Mouse (Mus musculus) embryo, embryonic 11.5 days (tissue): ENCODE results near the gene Myh6.
"Not testable (repeated sequence)": the region's sequence is repeated elsewhere in the genome, so short reads cannot be mapped to it uniquely, and the experiment has no call there.

Experiments used
- DNase-seq: peaks from one replicate; pipeline ENCODE4 v3.0.0-alpha.2; 2012; ENCODE audit warnings: low read depth, low spot score

The Myh6 gene

DNA sequence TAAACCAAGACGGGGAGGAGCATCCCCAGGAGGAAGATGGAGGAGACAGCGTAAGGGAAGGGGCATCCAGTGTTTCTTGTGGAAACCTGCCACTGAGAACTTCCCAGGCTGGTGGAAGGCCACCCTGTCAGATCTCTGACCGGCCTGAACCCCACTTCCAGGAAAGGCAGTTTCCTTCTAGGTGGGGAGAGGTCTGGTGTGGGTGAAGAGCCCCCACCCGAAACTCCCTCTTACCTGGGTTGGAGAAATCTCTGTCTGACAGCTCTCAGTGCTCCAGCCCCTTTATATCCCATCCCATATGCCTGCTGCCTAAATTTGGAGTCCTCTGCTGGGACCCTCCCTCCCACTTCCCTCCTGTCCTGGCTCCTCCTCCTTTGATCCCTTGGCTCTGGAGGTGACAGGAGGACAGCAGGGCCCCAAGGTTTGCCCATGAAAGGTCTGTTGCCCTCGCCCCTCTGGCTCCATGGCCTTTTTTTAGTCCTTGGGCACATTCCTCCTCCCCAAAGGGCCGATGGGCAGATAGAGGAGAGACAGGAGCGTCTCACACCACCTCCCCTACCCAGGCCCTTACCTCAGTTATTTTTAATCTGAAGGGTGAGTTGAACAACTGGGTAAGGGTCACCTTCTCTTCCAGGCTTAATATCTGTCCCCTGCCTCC, at the start of gene Myh6:
TSS of gene Myh6 (minus strand) at position 608 of the 658 bp plus-strand sequence.
- DNase-seq: no peak

DNA sequence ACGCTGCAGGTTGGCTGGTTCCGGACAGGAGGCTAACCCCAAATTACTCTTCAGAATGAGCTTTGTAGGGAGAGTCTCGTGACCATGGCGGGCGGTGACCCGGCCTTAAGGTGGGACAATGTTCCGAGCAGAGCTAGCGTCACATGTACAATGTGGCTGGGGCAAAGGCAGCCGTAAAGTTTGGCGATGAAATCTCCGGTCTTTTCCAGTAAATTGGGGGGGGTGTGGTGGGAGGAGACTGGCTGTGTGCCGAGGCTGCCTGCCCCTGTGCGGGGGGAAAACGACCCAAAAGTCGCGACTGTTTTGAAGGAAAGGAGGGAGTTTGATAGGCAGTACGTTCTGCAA, 49.0 kb upstream of the Myh6 start:
- DNase-seq: no peak

DNA sequence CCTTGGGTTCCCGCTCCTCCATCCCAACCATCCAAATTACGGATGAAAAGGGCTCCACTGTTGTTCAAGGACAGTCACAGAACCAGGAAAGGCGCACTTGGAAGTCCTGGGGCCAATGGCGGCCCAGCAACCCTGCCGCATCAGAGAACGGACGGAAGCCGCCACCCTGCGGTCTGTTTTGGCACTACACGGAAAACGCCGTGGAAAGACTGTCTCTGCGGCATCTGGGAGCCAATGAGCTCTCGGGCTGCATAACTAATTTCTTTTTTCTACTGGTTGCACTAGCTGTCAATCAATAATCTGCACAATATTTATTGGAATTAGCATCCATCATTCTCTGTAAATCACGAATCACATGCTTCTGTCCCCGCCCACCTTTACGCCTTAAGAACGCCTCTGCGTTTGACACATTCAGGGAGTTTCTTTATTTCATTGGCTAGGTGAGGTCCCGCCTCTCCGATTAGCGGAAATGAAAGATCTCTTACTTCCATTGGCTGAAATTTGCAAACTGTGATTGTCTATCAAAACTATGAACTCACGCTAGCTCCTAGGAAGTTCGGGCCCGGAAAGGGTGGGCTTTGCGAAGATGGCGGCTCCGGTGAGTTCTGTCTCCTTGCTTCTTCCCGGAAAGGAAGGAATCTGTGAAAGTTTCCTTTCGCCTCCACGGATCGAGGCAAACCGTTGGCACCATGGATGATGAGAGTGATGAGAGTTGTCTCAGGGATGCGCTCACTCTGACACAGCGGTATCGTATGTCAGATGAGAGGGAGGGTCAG, 48.5 kb upstream of the Myh6 start, which contains the start of gene Ngdn:
TSS of gene Ngdn (plus strand) at position 464 of the 776 bp plus-strand sequence.
- peak; percentile 96 for DNase-seq

DNA sequence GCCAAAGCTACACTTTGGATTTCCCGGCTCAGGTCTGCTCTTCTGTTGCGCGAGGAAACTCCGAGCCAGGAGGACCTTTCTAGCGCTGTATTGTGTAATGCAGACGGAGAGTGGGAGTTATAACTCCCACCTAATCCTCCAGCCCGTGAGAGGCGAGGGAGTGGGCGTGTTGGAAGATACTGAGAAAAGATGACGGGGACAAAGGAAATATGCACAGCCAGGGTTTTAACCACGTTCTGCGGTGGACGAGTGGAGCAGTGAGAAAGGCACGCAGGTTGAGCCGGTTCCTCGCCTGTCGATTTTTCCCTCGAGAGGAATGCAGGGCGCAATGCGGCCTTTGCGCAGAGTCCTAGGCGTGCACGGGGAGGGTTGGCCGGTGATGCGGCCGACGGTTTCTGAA, 47.9 kb upstream of the Myh6 start:
- no peak for DNase-seq

DNA sequence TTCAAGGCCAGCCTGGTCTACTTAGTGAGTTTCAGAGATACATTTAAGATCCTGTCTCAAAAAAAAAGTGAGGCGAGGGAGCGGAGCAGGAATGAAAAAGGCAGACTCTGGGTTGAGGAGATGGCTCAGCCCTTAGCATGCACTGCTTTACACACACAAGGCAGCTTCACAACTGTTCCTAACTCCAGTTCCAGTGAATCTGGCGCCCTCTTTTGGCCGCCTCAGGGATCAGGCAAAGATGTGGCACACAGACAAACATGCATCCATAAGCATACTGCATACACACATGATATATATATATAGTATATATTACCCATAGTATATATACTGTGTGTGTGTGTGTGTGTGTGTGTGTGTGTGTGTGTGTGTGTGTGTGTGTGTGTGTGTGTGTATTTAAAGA, 44.4 kb upstream of the Myh6 start:
- DNase-seq: no peak

DNA sequence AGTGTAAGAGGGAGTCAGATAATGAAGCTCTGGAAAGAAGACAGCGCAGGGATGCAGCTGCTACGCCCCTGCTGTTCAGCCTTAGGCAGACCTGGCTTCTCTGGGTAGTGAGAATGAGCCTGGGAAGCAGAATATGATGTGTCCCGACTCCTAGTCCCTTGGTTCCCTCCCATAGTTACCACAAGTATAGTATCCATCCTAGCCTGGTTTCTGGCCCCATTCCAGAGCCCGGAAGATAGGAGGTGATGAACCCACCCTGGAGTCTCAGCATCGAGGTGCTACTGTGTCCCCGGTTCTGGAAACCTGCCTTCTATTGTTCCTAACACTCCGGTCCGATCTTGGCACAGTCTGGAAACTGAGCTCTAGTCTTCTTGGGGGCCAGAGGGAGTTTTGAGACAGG, 41.7 kb upstream of the Myh6 start:
- DNase-seq: no peak

DNA sequence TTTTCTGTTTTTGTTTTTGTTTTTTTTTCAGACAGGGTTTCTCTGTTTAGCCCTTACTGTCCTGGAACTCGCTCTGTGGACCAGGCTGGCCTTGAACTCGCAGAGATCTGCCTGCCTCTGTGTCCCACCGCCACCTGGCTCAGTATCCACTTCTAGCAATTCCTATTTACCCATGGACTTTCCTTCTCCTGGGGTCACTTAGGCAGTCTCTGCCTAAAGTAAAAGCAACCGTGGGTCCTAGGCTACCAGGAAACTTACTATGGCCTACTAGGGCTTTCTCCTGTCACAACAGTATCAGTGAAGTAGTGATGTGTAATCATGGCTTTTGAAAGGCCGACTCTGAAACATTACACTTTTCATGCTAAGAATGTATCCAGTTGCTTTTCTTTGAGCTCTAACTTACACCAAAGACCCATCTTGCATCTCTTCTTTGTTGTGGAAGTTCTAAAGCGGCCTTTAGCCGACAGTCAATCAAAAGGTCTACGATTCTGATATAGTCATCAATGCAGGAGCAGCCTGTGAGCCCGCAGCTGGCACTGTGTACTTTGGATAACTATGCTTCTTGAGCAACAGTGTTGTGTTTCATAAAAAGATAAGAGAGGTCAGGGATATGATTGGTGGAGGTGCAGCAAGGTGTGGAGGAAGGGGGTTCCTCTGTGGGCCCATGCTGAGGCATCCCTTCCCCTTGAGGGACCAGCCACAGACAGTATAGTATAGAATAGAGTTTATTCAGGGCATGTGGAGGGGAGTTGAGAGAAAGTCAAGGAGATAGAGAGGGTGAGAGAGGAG, 40.6 kb upstream of the Myh6 start:
- no peak for DNase-seq

DNA sequence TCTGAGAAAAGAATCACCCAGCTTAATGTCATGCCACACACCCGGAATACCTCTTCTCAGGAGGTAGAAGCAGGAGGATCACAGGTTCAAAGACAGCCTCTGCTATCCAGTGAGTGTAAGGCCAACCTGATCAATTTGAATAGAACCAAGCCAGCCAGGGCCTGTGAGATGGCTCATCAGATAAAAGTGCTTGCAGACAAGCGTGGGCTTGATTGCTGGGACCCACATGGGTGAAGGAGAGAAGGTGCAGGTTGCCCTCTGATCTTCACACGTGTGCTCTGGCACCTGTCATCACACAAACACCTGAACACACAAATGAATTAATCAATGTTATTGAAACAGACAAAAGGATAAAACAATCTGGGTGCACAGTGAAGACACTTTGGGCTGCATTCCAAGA, 39.8 kb upstream of the Myh6 start:
- DNase-seq: no peak

DNA sequence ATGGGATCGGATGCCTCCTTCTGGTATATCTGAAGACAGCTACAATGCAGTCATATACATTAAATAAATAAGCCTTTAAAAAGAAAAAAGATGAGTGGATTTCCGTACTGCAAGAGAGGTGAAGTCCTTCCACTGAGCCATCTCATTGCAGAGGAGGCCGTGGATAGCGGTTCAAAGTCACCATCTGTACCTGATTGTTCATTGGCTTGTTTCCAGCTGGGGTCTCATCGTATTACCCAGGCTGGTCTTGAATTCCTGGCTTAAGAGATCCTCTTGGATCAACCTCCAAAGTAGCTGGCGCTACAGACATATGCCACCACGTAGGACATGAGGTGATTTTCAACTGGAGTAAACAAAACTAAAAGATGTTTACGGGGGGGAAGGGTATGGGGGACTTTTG, 39.2 kb upstream of the Myh6 start:
- no peak for DNase-seq

DNA sequence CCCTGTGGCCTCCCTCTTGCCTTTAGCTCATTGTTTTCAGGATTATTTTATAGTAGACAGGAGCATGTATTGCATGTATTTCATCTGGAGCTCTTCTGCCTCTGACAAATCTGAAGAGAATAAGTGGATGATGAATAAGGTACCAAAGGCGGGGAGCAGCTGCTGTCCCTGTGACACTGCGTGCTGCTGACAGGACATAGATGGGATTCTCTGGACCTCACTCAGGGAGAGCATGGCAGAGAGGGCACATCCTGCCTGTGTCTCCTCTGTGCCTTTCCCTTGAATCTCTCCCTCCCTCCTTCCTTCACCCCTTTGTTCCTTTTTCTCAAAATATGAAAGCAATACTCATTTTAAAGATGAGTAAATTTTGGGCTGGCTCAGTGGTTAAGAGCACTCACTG, 38.8 kb upstream of the Myh6 start:
- no peak for DNase-seq

DNA sequence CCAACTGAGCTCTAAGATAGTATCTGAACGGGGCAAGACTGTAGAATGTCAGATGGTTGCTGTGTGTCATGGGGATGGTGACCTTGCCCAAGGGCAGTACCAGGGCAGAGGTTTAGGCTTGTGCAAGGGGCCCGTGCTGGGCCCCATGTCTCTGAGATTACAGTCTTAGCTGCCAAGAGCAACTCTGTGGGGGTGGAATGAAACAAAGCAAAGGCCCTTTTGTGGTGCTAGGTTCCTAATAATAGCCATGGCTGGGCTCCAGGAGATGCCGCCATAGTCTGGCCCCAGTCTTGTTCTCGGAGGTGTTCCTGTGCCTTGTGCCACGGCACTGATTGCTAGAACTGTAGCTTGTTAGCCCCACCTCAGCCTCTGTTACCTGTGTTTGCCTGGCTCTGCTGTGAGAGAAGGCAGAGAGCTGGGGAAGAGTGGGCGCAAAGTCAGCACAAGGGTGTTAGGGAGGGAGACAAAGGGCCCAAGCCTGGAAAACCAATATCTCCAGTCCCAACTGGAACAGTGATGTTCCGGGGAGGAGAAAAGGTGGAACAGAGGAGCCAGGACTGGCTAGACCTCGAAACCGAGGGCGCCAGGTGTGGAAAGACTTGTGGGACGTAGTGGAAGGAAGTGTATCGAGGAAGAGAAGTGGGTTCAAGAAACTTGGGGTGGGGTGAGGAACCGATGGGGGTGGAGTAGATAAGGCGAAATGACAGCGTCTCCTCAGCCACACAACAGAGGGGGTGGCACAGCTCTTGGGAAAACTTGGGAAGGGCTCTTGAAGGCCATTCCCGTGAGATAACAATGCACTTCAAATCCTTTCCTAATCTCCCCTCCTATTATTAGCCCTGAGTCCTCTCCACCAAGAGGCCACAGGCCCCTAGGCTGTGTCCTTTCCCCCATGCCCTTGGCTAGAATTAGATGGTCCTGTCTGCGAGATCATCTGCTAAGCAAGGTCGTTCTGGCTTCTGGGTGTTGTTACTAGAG, 37.4 kb upstream of the Myh6 start:
- DNase-seq: no peak

DNA sequence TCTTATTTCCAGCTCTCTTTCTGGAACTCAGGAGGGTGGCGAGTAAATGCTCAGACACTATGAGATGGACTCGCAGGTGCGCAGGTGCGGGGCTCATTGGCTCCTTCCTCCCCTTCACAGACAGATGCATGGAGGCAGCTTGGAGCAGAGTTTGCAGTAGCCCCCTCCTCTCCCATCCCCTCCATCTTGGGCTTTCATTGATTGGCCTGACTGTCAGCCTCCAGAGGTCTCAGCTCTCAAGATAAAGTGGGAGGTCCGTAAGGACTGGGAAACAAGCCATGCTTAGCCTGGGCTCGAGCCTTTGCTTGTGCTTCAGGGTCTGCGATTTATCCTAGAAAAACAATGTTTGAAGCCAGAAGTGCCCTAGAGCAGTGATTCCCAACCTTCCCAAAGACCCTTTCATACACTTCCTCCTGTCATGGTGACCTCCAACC, 36.0 kb upstream of the Myh6 start:
- no peak for DNase-seq

DNA sequence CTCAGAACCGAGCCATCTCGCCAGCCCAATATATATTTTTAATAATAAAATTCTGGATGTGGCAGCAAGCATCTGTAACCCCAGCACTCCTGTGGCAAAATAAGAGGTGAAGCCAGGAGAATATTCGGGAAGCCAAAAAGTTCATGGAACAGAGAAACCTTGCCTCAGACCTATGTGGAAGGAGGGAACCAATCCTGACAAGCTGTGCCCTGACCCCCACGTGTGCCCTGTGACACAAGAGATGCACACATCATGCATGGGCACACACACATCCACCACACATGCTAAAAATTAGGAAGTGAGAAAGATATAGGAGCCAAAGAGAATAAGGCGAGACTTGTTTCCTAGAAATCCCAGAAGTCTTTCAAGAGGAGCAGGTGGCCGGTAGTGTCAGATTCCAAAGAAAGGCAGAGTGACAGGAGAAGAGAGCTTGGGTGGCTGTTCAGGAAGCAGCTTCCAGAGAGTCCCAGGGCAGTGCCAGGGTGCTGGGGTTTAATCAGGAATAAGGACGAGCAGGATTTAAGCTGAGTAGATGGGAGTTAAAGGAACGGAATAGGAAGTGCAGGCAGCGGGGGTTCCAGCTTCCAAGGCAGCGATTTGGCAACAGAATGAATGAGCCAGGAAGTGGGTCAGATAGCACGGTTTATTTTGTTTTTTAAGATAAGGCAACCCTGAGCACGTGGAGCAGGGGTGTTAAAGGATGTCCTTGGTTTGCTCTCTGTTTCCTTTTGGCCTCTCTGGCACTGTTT, 35.4 kb upstream of the Myh6 start:
- DNase-seq: no peak

DNA sequence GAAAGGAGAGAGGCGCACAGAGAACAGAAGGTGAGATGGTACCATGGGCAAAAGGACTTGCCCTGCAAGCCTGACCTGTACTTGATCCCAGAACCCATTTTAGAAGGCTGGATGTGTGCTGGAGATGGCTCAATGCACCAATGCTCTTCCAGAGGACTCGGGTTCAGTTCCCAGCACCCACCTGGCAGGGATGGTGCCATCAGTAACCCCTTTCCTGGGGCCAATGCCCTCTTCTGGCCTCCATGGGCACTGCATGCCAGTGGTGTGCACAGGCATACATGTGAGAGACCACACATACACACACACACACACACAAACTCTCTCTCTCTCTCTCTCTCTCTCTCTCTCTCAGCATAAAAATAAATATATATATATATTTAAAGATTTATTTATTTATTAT, 34.7 kb upstream of the Myh6 start:
- DNase-seq: no peak

DNA sequence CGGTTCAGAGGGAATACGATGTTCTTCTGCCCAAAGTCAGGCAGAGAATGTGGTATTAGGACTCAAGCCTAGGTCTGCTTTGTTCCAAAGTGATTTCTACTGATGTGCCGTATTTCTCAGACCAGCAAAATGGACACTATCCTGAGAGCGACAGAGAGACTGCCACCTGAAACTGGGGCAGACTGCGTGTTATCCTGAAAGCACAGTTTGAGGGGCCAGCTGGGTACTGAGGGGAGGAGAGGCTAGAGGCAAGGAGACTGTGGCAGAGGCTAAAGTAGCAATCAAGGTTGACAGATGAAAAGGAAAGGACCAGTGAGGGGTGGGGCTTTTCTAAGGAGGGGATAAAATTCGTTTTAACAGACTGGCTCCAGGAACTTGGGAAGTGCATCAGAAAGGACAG, 34.1 kb upstream of the Myh6 start:
- DNase-seq: no peak

DNA sequence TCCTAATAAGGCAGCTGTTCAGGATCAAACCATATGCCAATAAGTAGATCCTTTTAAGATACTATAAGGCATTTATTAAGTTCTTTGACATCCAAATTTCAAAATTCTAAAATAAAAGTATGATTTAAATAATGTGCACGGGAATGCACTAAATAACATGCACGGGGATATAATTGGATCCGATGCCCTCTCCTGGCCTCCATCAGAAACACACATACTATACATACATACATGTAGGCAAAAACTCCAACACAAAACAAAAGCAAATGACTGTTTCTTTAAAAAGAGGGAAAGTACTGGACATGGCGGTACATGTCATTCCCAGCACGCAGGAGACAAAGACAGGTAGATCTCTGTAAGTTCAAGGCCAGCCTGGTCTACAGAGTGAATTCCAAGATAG, 33.1 kb upstream of the Myh6 start:
- DNase-seq: not testable (repeated sequence)

DNA sequence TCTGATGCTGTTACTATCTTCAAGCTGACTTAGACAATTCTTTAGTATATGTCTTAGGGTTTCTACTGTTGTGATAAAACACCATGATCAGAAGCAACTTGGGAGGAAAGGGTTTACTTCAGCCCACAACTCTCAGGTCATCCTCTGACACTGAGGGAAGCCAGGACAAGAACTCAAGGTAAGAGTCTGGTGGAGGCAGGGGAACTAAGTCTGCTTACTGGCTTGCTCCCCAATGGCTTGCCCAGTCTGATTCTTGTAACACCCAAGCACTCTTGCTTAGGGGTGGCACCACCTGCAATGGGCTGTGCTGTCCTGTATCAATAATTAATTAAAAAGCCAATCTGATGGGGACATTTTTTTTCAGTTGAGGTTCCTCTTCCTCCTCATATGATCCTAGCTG, 32.0 kb upstream of the Myh6 start:
- no peak for DNase-seq

DNA sequence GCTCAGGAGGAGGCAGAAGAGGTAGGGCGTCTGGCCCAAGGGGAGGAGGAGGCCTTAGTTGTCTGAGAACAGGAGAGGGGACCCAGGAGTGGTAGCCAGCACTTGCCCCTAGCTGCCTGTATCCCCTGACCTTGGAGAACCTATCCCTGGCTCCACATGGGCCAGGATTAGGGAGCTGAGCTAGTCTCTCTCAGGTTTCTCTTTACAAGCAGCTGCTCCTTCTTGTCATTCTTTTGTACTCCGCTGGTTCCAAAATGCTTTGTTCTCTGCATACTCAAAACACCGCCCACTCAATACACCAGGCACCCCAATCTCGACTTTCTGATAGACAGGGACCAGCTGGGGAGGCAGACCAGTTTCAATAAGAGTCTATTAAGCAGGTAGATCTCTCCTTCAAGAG, 30.6 kb upstream of the Myh6 start:
- no peak for DNase-seq

DNA sequence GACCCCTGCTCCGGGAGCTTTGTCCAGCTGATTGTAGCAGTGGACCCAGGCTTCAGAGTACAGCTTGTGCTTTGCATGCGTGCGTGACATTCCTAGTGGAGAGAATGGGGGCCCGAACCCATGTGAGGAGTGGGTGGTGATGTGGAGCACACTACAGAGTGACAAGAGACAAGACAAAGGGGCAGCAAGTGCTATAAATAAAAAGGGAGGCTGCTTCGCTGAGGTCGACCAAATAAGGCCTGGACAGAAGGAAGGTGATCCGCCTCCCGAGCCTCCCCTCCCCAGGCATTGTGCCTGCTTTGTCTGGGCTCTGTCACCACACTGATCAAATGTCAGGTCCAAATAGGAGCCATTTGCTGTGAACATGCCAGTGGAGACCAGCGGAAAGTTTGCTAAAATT, 30.1 kb upstream of the Myh6 start:
- DNase-seq: no peak

DNA sequence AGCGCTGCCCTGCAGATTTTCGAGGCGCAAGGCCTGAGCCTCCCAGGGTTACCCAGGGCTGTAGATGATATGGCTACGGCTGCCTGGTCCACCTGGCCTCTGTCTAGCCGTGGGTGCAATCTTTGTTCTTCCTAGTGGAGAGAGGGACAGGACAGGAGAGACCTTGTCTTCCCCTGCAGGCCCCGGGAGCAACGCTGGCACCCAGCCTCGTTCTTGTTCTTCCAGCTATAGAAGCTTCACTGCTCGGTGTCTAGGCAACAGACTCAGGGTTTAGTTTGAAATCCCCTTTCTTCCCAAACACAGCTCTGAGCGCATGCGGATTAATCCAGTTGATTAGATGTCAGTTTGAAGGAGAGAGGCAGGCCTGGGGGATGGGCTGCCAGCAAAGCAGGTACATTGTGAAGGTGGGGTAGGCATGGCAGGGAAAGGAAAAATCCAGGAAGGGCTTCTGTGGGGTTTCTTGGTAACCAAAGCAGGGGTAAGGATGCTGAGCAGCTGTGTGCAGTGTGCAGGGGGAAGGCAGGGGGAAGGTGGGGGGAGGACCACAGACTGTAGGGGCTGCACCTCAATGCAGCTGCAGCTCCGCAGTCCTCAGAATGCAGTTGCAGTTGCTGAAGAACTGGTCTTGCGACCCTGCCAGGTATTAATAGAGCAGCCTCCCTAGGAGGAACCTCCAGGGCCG, 28.9 kb upstream of the Myh6 start:
- DNase-seq: no peak
